Mouse (Mus musculus) stomach, embryonic 15.5 days (tissue): Measurements from ENCODE around the gene Fam207a. TPM values are rescaled to one million over a fixed set of nuclear protein-coding genes. Genes with fewer than 3 reads are reported as not detected.
A peak's percentile ranks its signal among the peaks of the same experiment; 100 is the strongest.

ENCODE experiments used
- ATAC-seq: fragments of 200-750 bp; cut with Nextera tagmentation; 2 replicates; pipeline ENCODE4 v1.8.0; 2017; ENCODE audit warnings: low read depth, moderate number of reproducible peaks, moderate TSS enrichment; ENCODE audit not compliant: insufficient read depth, low FRiP score
- H3K27ac ChIP-seq: fragments of 300-500 bp; sonication (generic); 2 replicates; pipeline ENCODE4 v1.5.1; 2015; ENCODE audit warnings: mild to moderate bottlenecking, inconsistent platforms
- H3K27me3 ChIP-seq: fragments of 300-500 bp; sonication (generic); replicated peaks from 2 replicates; pipeline ENCODE4 v1.6.1; 2015; ENCODE audit warnings: inconsistent platforms
- H3K36me3 ChIP-seq: fragments of 300-500 bp; sonication (generic); 2 replicates; pipeline ENCODE4 v1.6.1; 2015; ENCODE audit warnings: inconsistent platforms
- H3K4me1 ChIP-seq: fragments of 300-500 bp; sonication (generic); 2 replicates; pipeline ENCODE4 v1.6.1; 2015; ENCODE audit warnings: inconsistent platforms
- H3K4me2 ChIP-seq: fragments of 300-500 bp; sonication (generic); 2 replicates; pipeline ENCODE4 v1.6.1; 2015; ENCODE audit warnings: mild to moderate bottlenecking, inconsistent platforms
- H3K4me3 ChIP-seq: fragments of 300-500 bp; sonication (generic); replicated peaks from 2 replicates; pipeline ENCODE4 v1.5.1; 2015; ENCODE audit warnings: inconsistent platforms
- H3K9ac ChIP-seq: fragments of 300-500 bp; sonication (generic); 2 replicates; pipeline ENCODE4 v1.6.1; 2015; ENCODE audit warnings: inconsistent platforms
- H3K9me3 ChIP-seq: fragments of 300-500 bp; sonication (generic); 2 replicates; pipeline ENCODE4 v1.6.1; 2016; ENCODE audit warnings: inconsistent platforms
- WGBS: fragments of 180-500 bp; shearing (Covaris S2); methylation state at CpG from one replicate; pipeline ENCODE4 v1.1.7; 2015; 5-methylcytosine and 5-hydroxymethylcytosine counted together
- polyA plus RNA-seq: library from polyadenylated mRNA; unstranded; fragments of >200 nt; fragmentation: Nextera tagmentation; extraction: Ambion mirVana; gene quantifications from 2 replicates; pipeline ENCODE4 v1.2.1, GENCODE M21; 2015

Gene Fam207a
- polyA plus RNA-seq, 1 experiment from 2014 or later, result 36.1 TPM

- 41% methylated on average over 12 of the region's 12 CpGs for WGBS
- Histone ChIP-seq H3K4me2 (no peak overlapping the region), H3K4me3 (no peak overlapping the region), H3K9ac (no peak overlapping the region), H3K27ac (peak overlapping the region; percentile 67), H3K36me3 (peaks cover 24% of the 10 kb centered on the region), H3K4me1 (peaks cover 20% of the 10 kb centered on the region), H3K27me3 (no peaks in the 10 kb centered on the region), H3K9me3 (no peaks in the 10 kb centered on the region)
- peak; percentile 82 for ATAC-seq
Observed at GRCm38 (mm10) chr10:77509403-77510187, 6.0 kb downstream of the Fam207a start.

- H3K27ac ChIP-seq, result peak overlapping the region; percentile 37; the same call in 1 of the 2 replicates
- peaks cover 16% of the 10 kb centered on the region for H3K4me1 ChIP-seq
- no peak for ATAC-seq
- H3K9me3 ChIP-seq, result no peaks in the 10 kb centered on the region
- H3K9ac ChIP-seq, result no peak overlapping the region
- no peak overlapping the region for H3K4me2 ChIP-seq
- H3K36me3 ChIP-seq, result peaks cover 22% of the 10 kb centered on the region
- 92% methylated on average over 3 of the region's 3 CpGs for WGBS
- H3K27me3 ChIP-seq, result no peaks in the 10 kb centered on the region
- no peak overlapping the region for H3K4me3 ChIP-seq
Observed at GRCm38 (mm10) chr10:77508744-77509143, 6.8 kb downstream of the Fam207a start.

GRCm38 (mm10) chr10:77507779-77508178 is 7.8 kb downstream of the Fam207a start:
- Histone ChIP-seq H3K36me3 (peaks cover 24% of the 10 kb centered on the region), H3K27ac (no peak overlapping the region), H3K9ac (no peak overlapping the region), H3K4me3 (no peak overlapping the region), H3K27me3 (no peaks in the 10 kb centered on the region), H3K9me3 (no peaks in the 10 kb centered on the region), H3K4me1 (peaks cover 16% of the 10 kb centered on the region), H3K4me2 (no peak overlapping the region)
- ATAC-seq, result no peak
- WGBS, result 94% methylated on average over 4 of the region's 4 CpGs

- ATAC-seq, result no peak
- no peak overlapping the region for H3K4me3 ChIP-seq
- peaks cover 16% of the 10 kb centered on the region for H3K4me1 ChIP-seq
- no peak overlapping the region for H3K27ac ChIP-seq
- 87% methylated on average over 13 of the region's 13 CpGs for WGBS
- no peak overlapping the region for H3K4me2 ChIP-seq
- peaks cover 21% of the 10 kb centered on the region for H3K36me3 ChIP-seq
- no peak overlapping the region for H3K9ac ChIP-seq
- H3K9me3 ChIP-seq, result no peaks in the 10 kb centered on the region
- H3K27me3 ChIP-seq, result no peaks in the 10 kb centered on the region
Observed at GRCm38 (mm10) chr10:77506961-77507577, 8.5 kb downstream of the Fam207a start.

- no peak overlapping the region for H3K4me2 ChIP-seq
- 87% methylated on average over 5 of the region's 5 CpGs for WGBS
- no peak for ATAC-seq
- H3K9ac ChIP-seq, result no peak overlapping the region
- H3K36me3 ChIP-seq, result peaks cover 21% of the 10 kb centered on the region
- no peak overlapping the region for H3K27ac ChIP-seq
- H3K9me3 ChIP-seq, result no peaks in the 10 kb centered on the region
- H3K4me3 ChIP-seq, result no peak overlapping the region
- no peaks in the 10 kb centered on the region for H3K27me3 ChIP-seq
- H3K4me1 ChIP-seq, result peaks cover 16% of the 10 kb centered on the region
Observed at GRCm38 (mm10) chr10:77506526-77506925, 9.1 kb downstream of the Fam207a start.

GRCm38 (mm10) chr10:77504143-77504542 is 11.4 kb downstream of the Fam207a start:
- ATAC-seq, result no peak
- H3K27me3 ChIP-seq, result no peaks in the 10 kb centered on the region
- 87% methylated on average over 6 of the region's 6 CpGs for WGBS
- H3K36me3 ChIP-seq, result peaks cover 21% of the 10 kb centered on the region
- no peak overlapping the region for H3K27ac ChIP-seq
- no peak overlapping the region for H3K9ac ChIP-seq
- no peak overlapping the region for H3K4me3 ChIP-seq
- peaks cover 14% of the 10 kb centered on the region for H3K4me1 ChIP-seq
- no peaks in the 10 kb centered on the region for H3K9me3 ChIP-seq
- no peak overlapping the region for H3K4me2 ChIP-seq

GRCm38 (mm10) chr10:77502967-77503922 is 12.3 kb downstream of the Fam207a start:
- 82% methylated on average over 25 of the region's 25 CpGs for WGBS
- H3K9me3 ChIP-seq, result no peaks in the 10 kb centered on the region
- ATAC-seq, result no peak
- H3K4me3 ChIP-seq, result no peak overlapping the region
- no peak overlapping the region for H3K27ac ChIP-seq
- H3K9ac ChIP-seq, result no peak overlapping the region
- H3K4me2 ChIP-seq, result no peak overlapping the region
- H3K27me3 ChIP-seq, result no peaks in the 10 kb centered on the region
- peaks cover 21% of the 10 kb centered on the region for H3K36me3 ChIP-seq
- H3K4me1 ChIP-seq, result peaks cover 9% of the 10 kb centered on the region

GRCm38 (mm10) chr10:77500636-77501035 is 14.9 kb downstream of the Fam207a start:
- no peaks in the 10 kb centered on the region for H3K9me3 ChIP-seq
- 32% methylated on average over 14 of the region's 14 CpGs for WGBS
- no peaks in the 10 kb centered on the region for H3K27me3 ChIP-seq
- no peak for ATAC-seq
- peaks cover 19% of the 10 kb centered on the region for H3K36me3 ChIP-seq
- no peak overlapping the region for H3K27ac ChIP-seq
- no peak overlapping the region for H3K9ac ChIP-seq
- H3K4me3 ChIP-seq, result no peak overlapping the region
- H3K4me2 ChIP-seq, result no peak overlapping the region
- H3K4me1 ChIP-seq, result peaks cover 9% of the 10 kb centered on the region

GRCm38 (mm10) chr10:77498254-77498653 is 17.3 kb downstream of the Fam207a start:
- H3K4me2 ChIP-seq, result no peak overlapping the region
- WGBS, result 69% methylated on average over 6 of the region's 6 CpGs
- H3K4me1 ChIP-seq, result peaks cover 9% of the 10 kb centered on the region
- H3K9me3 ChIP-seq, result no peaks in the 10 kb centered on the region
- no peak overlapping the region for H3K4me3 ChIP-seq
- ATAC-seq, result no peak
- H3K36me3 ChIP-seq, result peaks cover 26% of the 10 kb centered on the region
- H3K27ac ChIP-seq, result no peak overlapping the region
- no peaks in the 10 kb centered on the region for H3K27me3 ChIP-seq
- no peak overlapping the region for H3K9ac ChIP-seq

GRCm38 (mm10) chr10:77497185-77497584 is 18.4 kb downstream of the Fam207a start:
- Histone ChIP-seq H3K36me3 (peaks cover 26% of the 10 kb centered on the region), H3K27ac (no peak overlapping the region), H3K9ac (no peak overlapping the region), H3K4me3 (no peak overlapping the region), H3K27me3 (no peaks in the 10 kb centered on the region), H3K9me3 (no peaks in the 10 kb centered on the region), H3K4me1 (peaks cover 9% of the 10 kb centered on the region), H3K4me2 (no peak overlapping the region)
- no peak for ATAC-seq
- WGBS, result 93% methylated on average over 13 of the region's 13 CpGs

- Histone ChIP-seq H3K36me3 (peaks cover 57% of the 10 kb centered on the region), H3K4me1 (no peaks in the 10 kb centered on the region), H3K4me2 (no peak overlapping the region), H3K9me3 (no peaks in the 10 kb centered on the region), H3K4me3 (no peak overlapping the region), H3K27me3 (no peaks in the 10 kb centered on the region), H3K9ac (no peak overlapping the region), H3K27ac (no peak overlapping the region)
- WGBS, result 95% methylated on average over 3 of the region's 3 CpGs
- ATAC-seq, result no peak
Observed at GRCm38 (mm10) chr10:77492885-77493284, 22.7 kb downstream of the Fam207a start.
